Mouse (Mus musculus): Measurements from ENCODE around the gene Foxe1.

Gene Foxe1

GRCm38 (mm10) chr4:46347141-46347540 lies 3.7 kb downstream of the Foxe1 start:
- no peak for ATAC-seq (ENCODE audit: insufficient number of reproducible peaks, low FRiP score, low TSS enrichment)

GRCm38 (mm10) chr4:46347580-46348515 lies 4.4 kb downstream of the Foxe1 start:
- no peak for ATAC-seq (ENCODE audit: insufficient number of reproducible peaks, low FRiP score, low TSS enrichment)

GRCm38 (mm10) chr4:46348897-46349296 lies 5.5 kb downstream of the Foxe1 start:
- ATAC-seq (ENCODE audit: insufficient number of reproducible peaks, low FRiP score, low TSS enrichment) = no peak

DNA sequence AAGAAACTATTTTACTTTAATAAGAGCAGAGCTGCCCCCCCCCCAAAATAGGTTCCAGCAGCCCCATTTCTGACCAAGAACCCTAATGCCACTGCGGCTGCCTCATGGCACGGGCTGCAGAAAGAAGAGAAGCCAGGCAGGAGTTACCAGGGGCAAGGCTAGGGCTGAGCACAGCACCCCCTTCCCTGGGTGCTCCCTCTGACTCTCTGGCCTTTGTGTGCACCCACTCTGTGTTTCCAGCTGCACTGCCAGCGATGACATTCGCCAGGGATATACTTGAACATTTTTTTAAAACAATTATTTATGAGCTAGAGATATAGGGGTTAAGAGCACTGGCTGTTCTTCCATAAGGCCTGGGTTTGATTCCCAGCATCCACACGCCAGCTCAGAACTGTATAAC lies 6.1 kb downstream of the Foxe1 start:
- no peak for ATAC-seq (ENCODE audit: insufficient number of reproducible peaks, low FRiP score, low TSS enrichment)

- no peak for ATAC-seq (ENCODE audit: insufficient number of reproducible peaks, low FRiP score, low TSS enrichment)
Observed at GRCm38 (mm10) chr4:46353045-46353444, 9.6 kb downstream of the Foxe1 start.

GRCm38 (mm10) chr4:46356351-46357133 lies 13.1 kb downstream of the Foxe1 start:
- no peak for ATAC-seq (ENCODE audit: insufficient number of reproducible peaks, low FRiP score, low TSS enrichment)

- ATAC-seq (ENCODE audit: insufficient number of reproducible peaks, low FRiP score, low TSS enrichment) = no peak
Observed at GRCm38 (mm10) chr4:46359539-46360253, 16.3 kb downstream of the Foxe1 start.

DNA sequence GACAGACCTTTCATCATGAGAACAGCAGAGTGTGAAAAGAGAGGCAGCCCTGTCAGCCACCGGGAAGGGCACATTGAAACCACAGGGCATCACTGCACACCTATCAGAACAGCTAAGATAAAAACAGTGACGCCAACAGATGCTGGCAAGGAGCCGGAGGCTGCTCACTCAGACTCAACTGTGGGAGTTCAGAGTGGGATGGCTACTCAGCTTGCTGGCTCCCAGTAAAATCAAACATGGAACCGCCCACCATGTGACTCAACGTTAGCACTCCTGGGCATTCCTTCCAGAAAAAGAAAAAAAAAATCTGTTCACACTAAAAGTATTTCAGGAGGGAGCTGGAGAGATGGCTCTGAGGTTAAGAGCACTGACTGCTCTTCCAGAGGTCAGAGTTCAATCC lies 17.8 kb downstream of the Foxe1 start:
- no peak for ATAC-seq (ENCODE audit: insufficient number of reproducible peaks, low FRiP score, low TSS enrichment)

GRCm38 (mm10) chr4:46364360-46364759 lies 21.0 kb downstream of the Foxe1 start:
- no peak for ATAC-seq (ENCODE audit: insufficient number of reproducible peaks, low FRiP score, low TSS enrichment)

DNA sequence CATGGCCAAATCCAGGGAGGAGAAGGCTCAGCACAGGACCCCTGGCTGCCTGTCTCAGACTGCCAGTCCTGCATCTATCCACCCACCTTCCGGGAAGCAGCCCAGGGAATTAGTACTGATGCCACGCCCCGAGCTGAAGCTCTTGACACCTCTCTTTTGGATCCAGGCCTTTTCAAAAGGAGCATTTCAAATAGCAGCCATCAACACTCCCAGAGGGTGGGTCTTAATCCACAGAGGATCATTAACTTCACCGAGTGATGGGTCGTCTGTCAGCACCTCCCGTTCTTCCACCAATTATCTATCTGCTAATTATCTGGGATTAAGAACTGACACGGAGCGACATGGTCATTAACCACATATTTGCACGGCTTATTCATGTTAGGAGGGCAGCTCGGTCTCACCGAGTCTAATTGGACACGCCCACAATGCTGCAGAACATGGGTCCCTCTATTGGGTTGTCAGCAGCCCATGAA lies 24.1 kb downstream of the Foxe1 start:
- no peak for ATAC-seq (ENCODE audit: insufficient number of reproducible peaks, low FRiP score, low TSS enrichment)

- no peak for ATAC-seq (ENCODE audit: insufficient number of reproducible peaks, low FRiP score, low TSS enrichment)
Observed at GRCm38 (mm10) chr4:46369070-46369469, 25.7 kb downstream of the Foxe1 start.

- ATAC-seq (ENCODE audit: insufficient number of reproducible peaks, low FRiP score, low TSS enrichment) = no peak
Observed at GRCm38 (mm10) chr4:46370406-46370805, 27.0 kb downstream of the Foxe1 start.

DNA sequence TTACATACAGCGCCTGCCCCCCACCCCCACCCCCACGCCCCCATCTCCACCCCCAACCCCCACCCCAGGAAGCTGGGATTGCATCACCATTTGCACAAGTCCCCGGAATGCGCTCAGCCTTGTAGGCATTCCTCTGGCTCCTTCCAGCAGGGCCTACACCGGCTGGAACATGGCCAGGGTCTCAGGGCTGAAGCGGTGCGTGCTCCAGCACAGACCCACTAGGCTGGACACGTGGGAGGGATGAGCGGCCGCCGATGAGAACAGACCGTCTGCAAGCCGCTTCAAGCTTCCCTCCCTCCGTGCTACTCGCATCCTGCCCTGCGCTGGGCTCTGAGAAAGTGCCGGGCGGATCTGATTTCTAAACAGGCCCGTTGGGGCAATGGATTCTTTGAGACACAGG lies 27.6 kb downstream of the Foxe1 start:
- no peak for ATAC-seq (ENCODE audit: insufficient number of reproducible peaks, low FRiP score, low TSS enrichment)

- no peak for ATAC-seq (ENCODE audit: insufficient number of reproducible peaks, low FRiP score, low TSS enrichment)
Observed at GRCm38 (mm10) chr4:46374455-46374854, 31.0 kb downstream of the Foxe1 start.

GRCm38 (mm10) chr4:46374869-46375368 lies 31.5 kb downstream of the Foxe1 start:
- ATAC-seq (ENCODE audit: insufficient number of reproducible peaks, low FRiP score, low TSS enrichment) = peak; percentile 78

- ATAC-seq (ENCODE audit: insufficient number of reproducible peaks, low FRiP score, low TSS enrichment) = no peak
Observed at GRCm38 (mm10) chr4:46388556-46388955, 45.1 kb downstream of the Foxe1 start.

GRCm38 (mm10) chr4:46389013-46389611 lies 45.7 kb downstream of the Foxe1 start, which contains the start of gene Trmo:
TSS of gene Trmo (minus strand) at chr4:46389437.
- ATAC-seq (ENCODE audit: insufficient number of reproducible peaks, low FRiP score, low TSS enrichment) = peak; percentile 86

GRCm38 (mm10) chr4:46389612-46390341 lies 46.4 kb downstream of the Foxe1 start:
- peak; percentile 32; the same call in 1 of the 2 replicates for ATAC-seq (ENCODE audit: insufficient number of reproducible peaks, low FRiP score, low TSS enrichment)

DNA sequence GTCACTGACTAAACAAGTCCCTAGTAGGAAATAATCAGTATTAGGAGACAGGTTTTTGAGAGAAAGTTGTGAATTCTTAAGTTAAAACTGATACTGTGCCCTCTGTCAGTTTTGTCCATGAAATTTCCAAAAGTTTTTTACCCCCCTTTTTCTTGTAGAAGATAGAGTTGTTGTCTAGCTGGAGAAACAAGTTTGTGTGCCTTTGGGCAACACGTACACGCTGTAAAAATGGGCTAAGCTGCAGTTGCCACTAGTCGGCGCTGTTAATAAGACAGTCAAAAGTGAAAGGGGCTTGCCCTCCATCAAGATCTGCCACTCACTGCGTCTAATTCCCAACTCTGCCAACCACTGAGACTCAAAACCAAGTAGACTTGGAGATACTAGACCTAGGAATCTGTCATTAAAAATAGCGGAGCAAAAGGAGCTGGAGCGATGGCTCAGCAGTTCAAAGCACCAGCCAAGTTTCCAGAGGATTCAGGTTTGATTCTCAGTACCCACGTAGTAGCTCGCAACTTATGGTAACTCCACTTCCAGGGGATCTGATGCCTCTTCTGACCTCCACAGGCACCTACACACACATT lies 47.1 kb downstream of the Foxe1 start:
- no peak for ATAC-seq (ENCODE audit: insufficient number of reproducible peaks, low FRiP score, low TSS enrichment)
